Mouse (Mus musculus) skeletal muscle tissue, postnatal 0 days (tissue): Measurements from ENCODE around the gene Txn1. TPM values are rescaled to one million over a fixed set of nuclear protein-coding genes. Genes with fewer than 3 reads are reported as not detected.

Source experiments
- polyA plus RNA-seq: library from polyadenylated mRNA; unstranded; fragments of >200 nt; fragmentation: Nextera tagmentation; extraction: Ambion mirVana; gene quantifications from 2 replicates; pipeline ENCODE4 v1.2.1, GENCODE M21; 2015

Gene Txn1
- polyA plus RNA-seq = 196 and 222 TPM in 2 replicates

DNA sequence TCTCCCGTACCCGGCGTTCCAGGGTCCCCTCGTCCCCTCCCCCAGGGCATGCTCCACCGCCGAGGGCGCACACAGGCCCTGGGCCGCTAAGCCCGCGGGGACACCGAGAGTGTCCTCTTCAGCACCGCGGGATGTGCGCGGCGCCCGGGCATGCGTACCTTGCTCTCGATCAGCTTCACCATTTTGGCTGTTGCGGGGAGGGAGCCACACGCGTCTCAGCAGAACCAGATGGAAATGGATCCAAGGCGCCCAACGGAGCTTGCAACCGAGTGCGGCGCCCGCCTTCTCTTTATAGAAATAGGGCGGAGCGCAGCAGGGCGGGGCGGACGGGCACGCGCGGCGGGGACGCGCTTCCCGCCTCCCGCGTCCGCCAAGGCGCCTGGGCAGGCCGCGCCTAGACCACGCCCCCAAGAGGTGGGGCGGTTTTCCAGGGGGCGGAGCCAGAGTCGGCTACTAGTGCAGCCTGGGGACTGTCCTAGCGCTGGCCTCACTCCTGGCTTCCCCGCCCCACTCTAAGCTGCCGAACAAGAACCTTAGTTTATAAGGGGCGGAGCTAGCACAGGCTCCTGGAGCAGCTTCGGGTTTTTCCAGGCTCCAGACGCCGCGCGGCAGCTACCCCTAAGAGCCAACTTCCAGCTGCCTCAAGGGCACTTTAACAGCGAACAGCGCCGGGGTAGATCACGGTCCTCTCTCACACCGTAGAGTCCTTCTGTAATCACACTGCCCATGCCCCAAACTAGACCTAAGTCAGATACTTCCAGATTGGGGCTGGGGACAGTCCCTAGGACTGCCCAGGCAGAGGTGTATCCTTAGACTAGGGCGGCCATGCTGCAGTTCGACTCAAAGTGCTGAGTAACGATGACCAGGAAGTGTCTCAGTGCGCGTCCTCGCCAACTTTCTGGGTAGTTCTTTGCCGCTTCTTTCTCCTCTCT, at the start of gene Txn1:
TSS of gene Txn1 (minus strand) at position 383 of the 932 bp plus-strand sequence.

DNA sequence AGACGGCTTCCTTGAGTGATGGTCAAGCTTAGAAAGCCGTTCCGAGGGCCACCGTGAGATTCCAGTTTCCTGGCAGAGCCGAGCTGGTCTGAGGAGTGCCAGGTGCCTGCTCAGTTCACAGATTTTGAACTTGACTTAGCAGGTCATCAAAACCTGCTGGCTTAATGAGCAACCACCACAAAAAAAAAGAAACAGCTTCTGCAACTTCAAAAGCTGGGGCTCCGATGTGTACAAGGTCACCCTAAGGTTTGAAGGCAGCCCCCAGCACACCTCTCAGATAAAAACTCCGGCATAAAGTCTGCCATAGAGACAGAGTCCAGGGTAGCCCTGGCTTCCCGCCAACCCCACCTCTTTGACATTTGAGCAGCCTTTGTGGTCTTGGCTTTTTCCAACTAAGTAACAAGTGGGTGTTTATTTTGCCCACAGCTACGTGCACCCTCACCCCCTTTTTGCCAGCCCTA, 40.0 kb downstream of the Txn1 start, which contains the start of gene D630039A03Rik:
TSS of gene D630039A03Rik (minus strand) at position 97 of the 461 bp plus-strand sequence.

Other genes with a start within 250 kb of the Txn1 start
- gene Akap2, start 238.8 kb downstream of the Txn1 start, polyA plus RNA-seq = 18.6 and 20.4 TPM in 2 replicates
- gene D630039A03Rik, start 40.1 kb downstream of the Txn1 start, polyA plus RNA-seq = not detected in 2 replicates
- not detected in 2 replicates for gene Txndc8, start 52.7 kb upstream of the Txn1 start, polyA plus RNA-seq